Mouse (Mus musculus) myocyte (in vitro differentiated cells): ENCODE data around the gene Slit3.

Source experiments
- CEBPB ChIP-seq: IDR thresholded peaks from 2 replicates; pipeline ENCODE4 v1.6.1; 2011; ENCODE audit warnings: mild to moderate bottlenecking, moderate library complexity; ENCODE audit not compliant: poor library complexity, insufficient read depth, severe bottlenecking
- E2F4 ChIP-seq: IDR thresholded peaks from one replicate; pipeline ENCODE4 v1.6.1; 2011; ENCODE audit warnings: mild to moderate bottlenecking, control low read depth, moderate library complexity; ENCODE audit not compliant: insufficient read depth
- MAX ChIP-seq: IDR thresholded peaks from one replicate; pipeline ENCODE4 v1.6.1; 2011; ENCODE audit warnings: low read depth, mild to moderate bottlenecking, control low read depth
- MYOG ChIP-seq, 3 experiments: IDR thresholded peaks; one replicate each; pipeline ENCODE4 v1.6.1; 2011; ENCODE audit warnings: control low read depth in 2 of 3, low read depth in 2 of 3, mild to moderate bottlenecking in 2 of 3; ENCODE audit not compliant: insufficient read length in 2 of 3, control insufficient read depth in 1 of 3, insufficient read depth in 1 of 3
- POLR2A ChIP-seq: IDR thresholded peaks from one replicate; pipeline ENCODE4 v1.6.1; 2011; ENCODE audit warnings: low read depth, mild to moderate bottlenecking, control low read depth, moderate library complexity; ENCODE audit not compliant: insufficient read length
- POLR2AphosphoS2 ChIP-seq: IDR thresholded peaks from one replicate; pipeline ENCODE4 v1.6.1; 2011; ENCODE audit warnings: low read depth, control low read depth; ENCODE audit not compliant: insufficient read length
- TCF12 ChIP-seq: IDR thresholded peaks from one replicate; pipeline ENCODE4 v1.6.1; 2011; ENCODE audit warnings: mild to moderate bottlenecking, control low read depth; ENCODE audit not compliant: poor library complexity, insufficient read depth, severe bottlenecking
- TCF3 ChIP-seq: IDR thresholded peaks from one replicate; pipeline ENCODE4 v1.6.1; 2011; ENCODE audit warnings: low read depth, control low read depth; ENCODE audit not compliant: insufficient read length

DNA sequence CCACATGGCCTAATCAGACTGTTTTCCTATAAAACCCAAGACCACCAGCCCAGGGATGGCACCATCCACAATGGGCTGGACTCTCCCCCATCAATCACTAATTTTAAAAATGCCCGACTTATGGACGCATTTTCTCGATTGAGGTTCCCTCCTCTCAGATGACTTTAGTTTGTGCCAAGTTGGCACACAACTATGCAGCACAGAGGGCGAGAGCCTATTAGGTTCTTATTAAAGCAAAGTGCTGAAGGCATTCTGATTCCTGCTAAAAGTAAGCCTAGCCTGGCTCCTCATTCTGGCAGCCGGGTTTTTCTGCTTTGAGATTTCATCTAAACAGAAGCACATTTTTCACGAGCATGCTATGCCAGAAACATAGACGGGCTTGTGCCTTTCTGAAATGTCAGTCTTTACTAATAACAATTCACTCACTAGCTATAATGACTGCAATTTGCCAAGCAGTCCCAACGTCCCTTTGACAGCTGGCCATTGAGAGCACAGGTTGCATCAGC, 605.4 kb downstream of the Slit3 start:
- TF ChIP-seq E2F4 (no peak), POLR2A (no peak), MYOG (IDR thresholded peaks at IDR 0.05; ENCODE audit: control insufficient read depth in 1 of 3, insufficient read depth in 1 of 3, insufficient read length in 2 of 3, low read depth in 2 of 3) (no peak), POLR2AphosphoS2 (no peak), CEBPB (no peak), TCF12 (no peak), TCF3 (no peak), MAX (no peak)
